Mouse (Mus musculus): ENCODE results near the gene Bcl6b.

GRCm38 (mm10) chr11:70242591-70242990 lies 13.0 kb upstream of the Bcl6b start:
- TF ChIP-seq CTCF (IDR thresholded peaks at IDR 0.05; ENCODE audit: low read depth, low read length) (no peak), GATA2 (IDR thresholded peaks at IDR 0.05; ENCODE audit: borderline replicate concordance, low read depth, low read length) (no peak)
